Mouse (Mus musculus) left cerebral cortex, adult 8-10 months (tissue): ENCODE data around the gene Gsx1. TPM values are rescaled to one million over a fixed set of nuclear protein-coding genes. Genes with fewer than 3 reads are reported as not detected.

Experiments
- DNase-seq, 2 experiments: peaks; one replicate each; pipeline ENCODE4 v3.0.0; 2022; ENCODE audit warnings: low spot score in 2 of 2
- total RNA-seq, 4 experiments: library from RNA; stranded (reverse); gene quantifications; 2 replicates each; pipeline ENCODE4 v1.2.4; 2022

Gene Gsx1
- total RNA-seq, 4 experiments from 2014 or later: 0.34 to 0.42 TPM; not detected in 2

GRCm38 (mm10) chr5:147204905-147205304, 16.4 kb downstream of the Gsx1 start:
- no peak for DNase-seq

- DNase-seq: no peak
Observed at GRCm38 (mm10) chr5:147207852-147208251, 19.4 kb downstream of the Gsx1 start.

DNA sequence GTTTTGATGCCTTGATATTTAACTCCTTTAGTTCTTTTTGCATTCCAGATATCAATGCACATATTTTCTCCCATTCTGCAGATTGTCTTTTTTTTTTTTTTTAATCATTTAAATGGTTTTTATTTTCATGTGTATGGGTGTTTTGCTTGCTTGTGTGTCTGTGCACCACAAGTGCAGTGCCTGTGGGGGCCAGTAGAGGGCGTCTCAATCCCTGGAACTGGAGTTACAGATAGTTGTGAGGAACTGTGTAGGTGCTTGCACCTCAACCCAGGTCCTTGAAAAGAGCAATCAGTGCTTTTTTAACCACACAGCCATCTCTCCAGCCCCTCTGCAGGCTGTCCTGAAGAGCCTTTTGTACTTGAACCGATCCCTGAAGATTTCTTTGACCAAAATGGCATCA, 20.0 kb downstream of the Gsx1 start:
- DNase-seq: no peak

GRCm38 (mm10) chr5:147227354-147228112, 39.0 kb downstream of the Gsx1 start:
- peak; percentile 22 to 72 for DNase-seq

DNA sequence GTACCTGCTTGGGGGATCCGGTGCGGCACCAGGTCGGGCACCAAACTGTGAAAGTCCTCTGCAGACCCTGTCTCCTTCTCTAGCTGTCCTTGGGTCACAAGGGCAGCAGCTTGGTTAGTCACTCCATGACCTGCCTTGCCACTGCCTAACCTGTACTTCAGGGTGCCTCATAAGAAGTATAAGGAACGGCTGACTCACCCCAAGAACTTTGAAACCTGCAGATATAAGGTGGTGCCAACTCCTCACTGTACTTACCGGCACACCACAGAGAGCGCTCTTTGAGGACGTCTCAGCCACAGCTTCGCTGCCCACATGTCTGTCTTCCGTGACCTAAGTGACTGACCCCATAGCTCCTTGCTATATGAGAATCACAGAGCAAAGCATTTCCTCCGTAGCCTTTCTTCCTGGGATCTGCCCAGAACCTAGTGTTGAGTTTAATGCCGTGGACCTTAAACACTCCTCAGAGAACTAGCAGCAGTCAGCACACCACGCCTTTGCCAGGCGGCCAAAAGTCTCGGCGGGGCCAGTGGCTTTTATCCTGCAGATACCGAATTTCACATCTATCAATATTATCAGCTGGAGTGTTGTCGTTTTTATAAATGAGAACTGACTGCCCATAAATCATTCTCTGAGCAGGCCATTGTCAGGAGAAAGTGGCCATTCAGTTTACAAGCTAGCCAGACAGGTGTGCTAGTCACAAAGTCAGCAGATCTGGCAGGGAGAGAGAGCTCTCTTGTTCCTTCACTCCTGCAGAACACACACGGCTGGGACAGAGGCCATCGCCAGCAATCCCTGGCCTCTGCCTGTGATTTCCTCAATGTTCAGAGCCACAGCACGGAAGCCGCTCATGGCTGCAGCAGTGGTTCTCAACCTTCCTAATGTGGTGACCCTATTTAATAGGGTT, 47.2 kb downstream of the Gsx1 start:
- DNase-seq: no peak

Other genes with a start within 250 kb of the Gsx1 start
- 10 to 100 TPM; 21.6 to 23.3 (median 22.5) TPM for gene Gtf3a, start 240.0 kb upstream of the Gsx1 start, total RNA-seq
- 10 to 100 TPM; 18.4 to 23.7 (median 19.1) TPM for gene Mtif3, start 224.9 kb upstream of the Gsx1 start, total RNA-seq
- 1 to 10 TPM; 4.8 to 6.4 (median 5.6) TPM for gene Lnx2, start 112.1 kb upstream of the Gsx1 start, total RNA-seq
- gene Polr1d, start 111.6 kb upstream of the Gsx1 start, total RNA-seq: 10 to 100 TPM; 65.4 to 67.3 (median 65.8) TPM
- gene Pdx1, start 81.3 kb downstream of the Gsx1 start, total RNA-seq: not detected
- not detected for gene Cdx2, start 118.6 kb downstream of the Gsx1 start, total RNA-seq
- gene Urad, start 133.7 kb downstream of the Gsx1 start, total RNA-seq: not detected
- 1 to 10 TPM; 6.2 to 7.4 (median 6.7) TPM for gene Flt3, start 211.8 kb downstream of the Gsx1 start, total RNA-seq
- 100 to 1,000 TPM in 2 of 4 experiments, 10 to 100 TPM in 2; 80.0 to 106 (median 96.8) TPM for gene Pan3, start 241.5 kb downstream of the Gsx1 start, total RNA-seq